14 mouse cellular contexts compared by ENCODE assay signal in the genomic region with DNA sequence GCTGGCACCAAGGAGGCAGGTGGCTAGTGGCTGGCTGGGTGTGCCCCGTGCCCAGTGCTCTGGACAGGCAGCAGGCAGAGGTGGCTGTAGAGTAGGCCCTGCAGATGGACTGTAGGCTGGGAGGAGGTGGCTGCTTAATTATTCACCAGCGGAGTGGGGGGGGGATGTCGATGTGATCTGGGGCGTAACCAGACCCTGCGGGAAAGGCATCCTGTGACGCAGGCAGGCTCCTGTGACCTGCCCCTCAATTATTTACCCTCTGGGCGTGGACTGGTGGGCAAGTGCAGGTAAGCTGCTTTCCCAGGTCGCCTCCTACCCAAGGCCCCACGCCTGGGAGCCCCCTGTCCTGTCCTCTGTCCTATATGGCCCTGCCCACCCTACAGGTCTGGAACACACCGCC. TPM values are rescaled to one million over a fixed set of nuclear protein-coding genes. Genes with fewer than 3 reads are reported as not detected.
DNase-seq lines count a peak whose midpoint lies in the region; ATAC-seq lines count a peak whose summit lies in the region.
"Had no signal": no experiment of that assay in that cellular context is flagged by ENCODE, and none has a peak within 500 bp of the region (broad histone marks: within the 10 kb centered on the region; RNA-seq: fewer than 3 reads in every experiment).

A gene (minus strand): TSS at position 139 of the 400 bp plus-strand sequence.

- H3K9ac ChIP-seq in embryonic facial prominence, embryonic 13.5 days = no peak within 1 kb of the TSS
- no peak within 1 kb of the TSS for H3K9ac ChIP-seq in kidney, embryonic 15.5 days
- H3K9ac ChIP-seq in liver, embryonic 12.5 days = no peak within 1 kb of the TSS
- H3K9ac ChIP-seq: hindbrain, embryonic 15.5 days had no signal

- H3K9me3 ChIP-seq in heart, embryonic 10.5 days = no peaks in the 10 kb centered on the region
- H3K9me3 ChIP-seq in embryonic facial prominence, embryonic 13.5 days = no peaks in the 10 kb centered on the region
- H3K9me3 ChIP-seq in kidney, embryonic 15.5 days (replicated peaks) = no peaks in the 10 kb centered on the region
- no peaks in the 10 kb centered on the region for H3K9me3 ChIP-seq in liver, embryonic 12.5 days (replicated peaks)
- no peaks in the 10 kb centered on the region for H3K9me3 ChIP-seq in midbrain, embryonic 10.5 days (replicated peaks)
- H3K9me3 ChIP-seq: G1E; hindbrain, embryonic 15.5 days had no signal

- peaks cover 20% of the 10 kb centered on the region; the same call in 1 of the 2 replicates for H3K36me3 ChIP-seq in heart, embryonic 10.5 days
- peaks cover 22% of the 10 kb centered on the region for H3K36me3 ChIP-seq in embryonic facial prominence, embryonic 13.5 days
- H3K36me3 ChIP-seq in kidney, embryonic 15.5 days = peaks cover 15% of the 10 kb centered on the region
- H3K36me3 ChIP-seq in liver, embryonic 12.5 days = peaks cover 42% of the 10 kb centered on the region
- peaks cover 30% of the 10 kb centered on the region for H3K36me3 ChIP-seq in midbrain, embryonic 10.5 days
- H3K36me3 ChIP-seq: hindbrain, embryonic 15.5 days had no signal

- WGBS in heart, embryonic 10.5 days = 81% methylated on average over 10 of the region's 10 CpGs
- 57% methylated on average over 10 of the region's 10 CpGs for WGBS in embryonic facial prominence, embryonic 13.5 days
- 51% methylated on average over 10 of the region's 10 CpGs for WGBS in kidney, embryonic 15.5 days
- 61% methylated on average over 10 of the region's 10 CpGs for WGBS in liver, embryonic 12.5 days (ENCODE audit: insufficient replicate concordance)
- WGBS in midbrain, embryonic 10.5 days = 72% methylated on average over 10 of the region's 10 CpGs

- no peak within 1 kb of the TSS for H3K4me2 ChIP-seq in embryonic facial prominence, embryonic 13.5 days
- peak within 1 kb of the TSS; percentile 27 for H3K4me2 ChIP-seq in kidney, embryonic 15.5 days
- H3K4me2 ChIP-seq in liver, embryonic 12.5 days = 0 out of 2 replicates have a peak within 1 kb of the TSS, but pooled peaks have one; percentile 24
- H3K4me2 ChIP-seq: hindbrain, embryonic 15.5 days had no signal

- ATAC-seq in embryonic facial prominence, embryonic 13.5 days (ENCODE audit: insufficient number of reproducible peaks, insufficient read depth, low FRiP score, low TSS enrichment, low read depth) = no peak
- peak; percentile 84 for ATAC-seq in kidney, embryonic 15.5 days (replicated peaks; ENCODE audit: low FRiP score)
- 0 out of 2 replicates have a peak, but pooled peaks have one; percentile 5 for ATAC-seq in liver, embryonic 12.5 days
- ATAC-seq in CD4-positive, CD25-positive, alpha-beta regulatory T cell, adult 4 months = no peak

- H3K27ac ChIP-seq in heart, embryonic 10.5 days = no peak within 1 kb of the TSS
- no peak within 1 kb of the TSS for H3K27ac ChIP-seq in embryonic facial prominence, embryonic 13.5 days
- peak within 1 kb of the TSS; percentile 87 for H3K27ac ChIP-seq in kidney, embryonic 15.5 days
- peak within 1 kb of the TSS; percentile 26; the same call in 1 of the 2 replicates for H3K27ac ChIP-seq in liver, embryonic 12.5 days
- no peak within 1 kb of the TSS for H3K27ac ChIP-seq in midbrain, embryonic 10.5 days (replicated peaks)
- H3K27ac ChIP-seq: hindbrain, embryonic 15.5 days had no signal

- H3K4me3 ChIP-seq in heart, embryonic 10.5 days = no peak within 1 kb of the TSS
- H3K4me3 ChIP-seq in embryonic facial prominence, embryonic 13.5 days = no peak within 1 kb of the TSS
- H3K4me3 ChIP-seq in kidney, embryonic 15.5 days (replicated peaks) = no peak within 1 kb of the TSS; the same call in 1 of the 2 replicates
- no peak within 1 kb of the TSS for H3K4me3 ChIP-seq in liver, embryonic 12.5 days
- H3K4me3 ChIP-seq in midbrain, embryonic 10.5 days = no peak within 1 kb of the TSS
- H3K4me3 ChIP-seq: hindbrain, embryonic 15.5 days had no signal

- no peak for DNase-seq in heart, embryonic 10.5 days (ENCODE audit: low spot score)
- no peak for DNase-seq in heart, adult 18-20 months
- no peak for DNase-seq in thymus, adult 18-20 months
- DNase-seq in midbrain, embryonic 10.5 days (ENCODE audit: low spot score) = no peak
- DNase-seq: gastrocnemius, postnatal 36 days; thymus, postnatal 14 days had no signal

- H3K27me3 ChIP-seq in heart, embryonic 10.5 days (ENCODE audit: insufficient read depth, poor library complexity, severe bottlenecking) = 0 out of 2 replicates have a peak, but pooled peaks cover 6% of the 10 kb centered on the region
- no peaks in the 10 kb centered on the region for H3K27me3 ChIP-seq in embryonic facial prominence, embryonic 13.5 days
- H3K27me3 ChIP-seq in kidney, embryonic 15.5 days = no peaks in the 10 kb centered on the region
- H3K27me3 ChIP-seq in liver, embryonic 12.5 days (replicated peaks) = no peaks in the 10 kb centered on the region
- no peaks in the 10 kb centered on the region for H3K27me3 ChIP-seq in midbrain, embryonic 10.5 days (ENCODE audit: low read depth, poor library complexity, severe bottlenecking)
- H3K27me3 ChIP-seq: hindbrain, embryonic 15.5 days had no signal

- H3K4me1 ChIP-seq in heart, embryonic 10.5 days = peaks cover 19% of the 10 kb centered on the region
- H3K4me1 ChIP-seq in embryonic facial prominence, embryonic 13.5 days = peaks cover 12% of the 10 kb centered on the region
- peaks cover 34% of the 10 kb centered on the region for H3K4me1 ChIP-seq in kidney, embryonic 15.5 days
- peaks cover 24% of the 10 kb centered on the region for H3K4me1 ChIP-seq in liver, embryonic 12.5 days
- H3K4me1 ChIP-seq in midbrain, embryonic 10.5 days = peaks cover 5% of the 10 kb centered on the region; the same call in 1 of the 2 replicates
- H3K4me1 ChIP-seq: hindbrain, embryonic 15.5 days had no signal

RNA-seq across cellular contexts. Expression of the gene that starts here (rescaled TPM):
- polyA plus RNA-seq in heart, embryonic 10.5 days (2016; fragmentation: Nextera tagmentation; extraction: Ambion mirVana) = 10.2 and 14.7 TPM in 2 replicates
- total RNA-seq in heart, adult 18-20 months (2021) = under 1 TPM; 0.13 to 0.25 TPM
- polyA plus RNA-seq in embryonic facial prominence, embryonic 13.5 days (2015; fragmentation: Nextera tagmentation; extraction: Ambion mirVana) = 18.0 and 23.4 TPM in 2 replicates
- 13.4 and 14.3 TPM in 2 replicates for polyA plus RNA-seq in kidney, embryonic 15.5 days (2015; fragmentation: Nextera tagmentation; extraction: Ambion mirVana)
- polyA plus RNA-seq in liver, embryonic 12.5 days (2016; fragmentation: Nextera tagmentation; extraction: Ambion mirVana) = 1.2 and 1.4 TPM in 2 replicates
- not detected for polyA plus RNA-seq in CD4-positive, CD25-positive, alpha-beta regulatory T cell, adult 4 months (2017; shearing (Covaris generic))
- polyA plus RNA-seq in midbrain, embryonic 10.5 days (2016; fragmentation: Nextera tagmentation; extraction: Ambion mirVana) = 1.1 and 2.4 TPM in 2 replicates
- total RNA-seq: common myeloid progenitor, adult 5-6 weeks; G1E; megakaryocyte, adult 5-6 weeks had no signal
- polyA plus RNA-seq: G1E had no signal

Comparison
In these comparisons a context has a peak if more than half of its experiments do, and no peak if none do; other contexts are left out.
1. H3K27ac ChIP-seq: peak in kidney, embryonic 15.5 days (single experiment) and liver, embryonic 12.5 days (single experiment); none in heart, embryonic 10.5 days (single experiment), embryonic facial prominence, embryonic 13.5 days (single experiment) and midbrain, embryonic 10.5 days (single experiment).
2. ATAC-seq: peak in kidney, embryonic 15.5 days (single experiment) and liver, embryonic 12.5 days (single experiment); none in embryonic facial prominence, embryonic 13.5 days (single experiment) and CD4-positive, CD25-positive, alpha-beta regulatory T cell, adult 4 months (single experiment).